Mouse (Mus musculus): Measurements from ENCODE around the gene Wars.

DNA sequence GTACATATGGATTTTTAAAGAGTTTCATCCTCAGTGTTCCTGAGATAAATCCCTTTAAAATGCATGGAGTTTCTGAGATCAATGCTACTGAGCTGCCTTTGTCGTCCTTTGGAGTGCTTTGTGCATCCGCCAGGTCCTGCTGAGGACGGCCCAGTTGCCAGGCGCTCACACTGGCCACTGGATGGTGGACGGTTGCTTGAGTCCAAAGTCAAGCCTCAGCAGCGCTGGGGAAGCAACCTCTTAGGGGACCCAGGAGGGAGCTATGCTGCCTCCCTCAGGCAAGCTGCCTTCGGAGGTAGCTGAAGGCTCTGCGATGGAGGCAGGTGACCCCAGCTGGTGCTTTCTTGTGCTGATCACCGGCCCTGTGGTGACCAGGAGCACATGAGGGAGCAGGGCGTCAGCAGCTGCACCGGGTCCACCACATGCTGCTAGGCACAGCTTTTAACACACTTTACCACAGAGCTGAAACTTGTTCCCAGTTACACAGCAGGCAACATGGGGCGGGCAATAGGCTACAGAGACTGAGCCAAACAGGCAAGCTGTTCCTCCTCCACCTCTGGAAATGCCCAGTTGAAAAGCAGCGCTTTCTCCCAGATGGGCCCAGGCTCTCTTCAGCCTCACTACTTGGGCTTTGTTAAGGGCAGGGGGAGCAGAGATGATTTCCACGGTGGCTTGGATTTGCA, 11.8 kb upstream of the Wars start:
- TF ChIP-seq CTCF (IDR thresholded peaks at IDR 0.05; ENCODE audit: extremely low read depth, insufficient read length, insufficient replicate concordance, low read depth, low read length) (no peak), POLR2A (IDR thresholded peaks at IDR 0.05; ENCODE audit: low read depth, low read length) (no peak)

All from small intestine, adult 2 months (tissue).